Mouse (Mus musculus): ENCODE data around the gene G2e3. TPM values are rescaled to one million over a fixed set of nuclear protein-coding genes. Genes with fewer than 3 reads are reported as not detected.

The G2e3 gene
- polyA plus RNA-seq, 1 experiment from 2014 or later, result 18.1 TPM

DNA sequence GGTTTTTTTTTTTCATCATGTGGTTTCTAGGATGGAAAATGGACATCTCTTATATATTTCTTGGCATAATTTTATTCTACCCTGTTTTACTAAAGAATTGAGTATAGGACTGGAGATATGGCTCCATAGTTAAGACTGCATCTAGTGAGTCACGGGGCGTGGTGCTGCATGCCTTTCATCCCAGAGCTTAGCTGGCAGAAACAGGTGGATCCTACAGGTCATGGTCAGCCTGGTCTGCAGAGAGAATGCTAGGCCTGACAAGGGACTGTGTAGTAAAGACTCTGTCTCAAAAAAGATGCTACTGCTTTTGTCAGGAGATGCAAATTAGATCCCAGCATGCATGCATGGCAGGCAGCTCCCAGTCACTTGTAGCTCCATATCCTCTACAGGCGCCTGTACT is 20.6 kb downstream of the G2e3 start:
- Histone ChIP-seq H3K9ac (ENCODE audit: low read length) (no peak overlapping the region), H3K27ac (ENCODE audit: low read length) (no peak overlapping the region), H3K27me3 (ENCODE audit: control insufficient read depth, insufficient read depth, low read length) (no peaks in the 10 kb centered on the region), H3K4me1 (ENCODE audit: control insufficient read depth, insufficient read depth, low read length) (no peaks in the 10 kb centered on the region), H3K9me3 (replicated peaks; ENCODE audit: control insufficient read depth, low read length) (no peaks in the 10 kb centered on the region), H3K4me2 (ENCODE audit: low read depth, low read length) (no peak overlapping the region), H3K4me3 (ENCODE audit: low read length) (no peak overlapping the region), H3K36me3 (ENCODE audit: control insufficient read depth, insufficient read depth) (peaks cover 31% of the 10 kb centered on the region)
- 98% methylated on average over 3 of the region's 3 CpGs for WGBS
- ATAC-seq (replicated peaks; ENCODE audit: extremely low read depth, insufficient read depth, low FRiP score), result no peak

DNA sequence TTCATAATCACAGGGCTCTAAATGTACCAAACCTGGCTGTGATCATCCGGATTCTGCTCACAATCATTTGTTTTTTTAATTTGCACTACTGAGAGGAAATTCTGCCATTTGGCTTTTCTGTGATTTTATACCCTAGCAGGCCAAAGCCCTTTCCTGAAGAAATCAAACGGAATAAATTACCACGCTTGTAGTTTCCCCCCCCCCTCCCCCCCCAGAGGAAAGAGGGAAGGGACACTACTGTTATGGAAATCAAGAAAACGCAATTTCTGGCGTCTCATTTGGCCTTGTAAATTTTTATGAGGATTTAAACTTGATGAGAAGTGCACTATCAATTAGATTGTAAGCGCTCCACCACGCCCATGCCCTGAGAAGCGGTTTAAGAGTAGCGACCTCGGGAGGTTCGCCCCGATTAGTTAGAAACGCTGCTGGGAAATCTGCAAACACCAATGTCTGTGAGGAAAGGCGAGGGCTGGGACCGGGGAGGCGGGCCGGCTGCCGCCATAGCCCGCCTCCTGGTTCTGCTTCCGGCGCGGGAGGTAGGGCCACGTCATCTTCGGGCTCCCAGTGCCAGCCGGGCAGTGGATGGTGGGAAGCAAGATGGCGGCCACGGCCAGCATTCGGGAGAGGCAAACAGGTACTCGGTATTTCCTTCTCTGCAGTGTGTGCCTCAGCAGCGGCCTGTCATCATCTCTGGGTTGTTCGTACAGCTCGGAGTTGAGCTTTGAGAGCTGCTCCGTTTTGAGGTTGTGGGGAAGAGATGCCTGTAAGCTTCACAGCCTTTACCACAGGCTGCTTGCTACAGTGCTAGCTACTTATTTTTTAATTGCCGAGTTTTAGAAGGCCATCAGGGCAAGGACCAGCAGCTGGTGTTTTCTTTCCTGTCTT is 29.4 kb downstream of the G2e3 start, which contains the start of gene Scfd1:
Gene Scfd1, plus strand, starts transcription at position 508 of the 885 bp plus-strand sequence.
- Histone ChIP-seq H3K4me2 (ENCODE audit: low read depth, low read length) (peak within 1 kb of the TSS; percentile 87), H3K27ac (ENCODE audit: low read length) (peak within 1 kb of the TSS; percentile 91), H3K36me3 (ENCODE audit: control insufficient read depth, insufficient read depth) (peaks cover 14% of the 10 kb centered on the region), H3K9me3 (replicated peaks; ENCODE audit: control insufficient read depth, low read length) (no peaks in the 10 kb centered on the region), H3K4me1 (ENCODE audit: control insufficient read depth, insufficient read depth, low read length) (no peaks in the 10 kb centered on the region), H3K9ac (ENCODE audit: low read length) (peak within 1 kb of the TSS; percentile 95), H3K27me3 (ENCODE audit: control insufficient read depth, insufficient read depth, low read length) (no peaks in the 10 kb centered on the region), H3K4me3 (ENCODE audit: low read length) (peak within 1 kb of the TSS; percentile 97)
- peak; percentile 100 for ATAC-seq (replicated peaks; ENCODE audit: extremely low read depth, insufficient read depth, low FRiP score)
- 1% methylated on average over 34 of the region's 34 CpGs for WGBS

DNA sequence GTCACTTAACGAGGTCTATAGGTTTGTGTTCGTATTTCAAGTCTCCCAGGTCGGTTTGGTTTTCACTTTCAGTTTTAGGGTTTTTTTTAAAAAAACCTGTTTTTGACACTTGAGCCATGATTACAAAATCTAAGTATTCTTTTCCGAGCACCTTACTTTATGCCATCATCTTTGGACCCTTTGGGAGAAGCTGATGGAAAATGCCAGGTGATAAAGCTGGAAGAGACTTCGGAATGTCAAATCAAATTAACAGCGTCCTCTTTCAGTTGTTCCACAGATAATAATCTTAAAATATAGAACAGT is 30.0 kb downstream of the G2e3 start:
- Histone ChIP-seq H3K4me1 (ENCODE audit: control insufficient read depth, insufficient read depth, low read length) (no peaks in the 10 kb centered on the region), H3K27me3 (ENCODE audit: control insufficient read depth, insufficient read depth, low read length) (no peaks in the 10 kb centered on the region), H3K36me3 (ENCODE audit: control insufficient read depth, insufficient read depth) (peaks cover 14% of the 10 kb centered on the region), H3K4me3 (ENCODE audit: low read length) (peak overlapping the region; percentile 97), H3K27ac (ENCODE audit: low read length) (peak overlapping the region; percentile 91), H3K4me2 (ENCODE audit: low read depth, low read length) (peak overlapping the region; percentile 87), H3K9ac (ENCODE audit: low read length) (peak overlapping the region; percentile 95), H3K9me3 (replicated peaks; ENCODE audit: control insufficient read depth, low read length) (no peaks in the 10 kb centered on the region)
- 13% methylated on average over 6 of the region's 6 CpGs for WGBS
- ATAC-seq (replicated peaks; ENCODE audit: extremely low read depth, insufficient read depth, low FRiP score), result no peak

- H3K36me3 ChIP-seq (ENCODE audit: control insufficient read depth, insufficient read depth), result peaks cover 35% of the 10 kb centered on the region
These were observed 52.0 kb downstream of the G2e3 start for GRCm38 (mm10) chr12:51399871-51400270.

GRCm38 (mm10) chr12:51402060-51402698 is 54.3 kb downstream of the G2e3 start:
- Histone ChIP-seq H3K9ac (ENCODE audit: low read length) (no peak overlapping the region), H3K27ac (ENCODE audit: low read length) (no peak overlapping the region), H3K4me2 (ENCODE audit: low read depth, low read length) (no peak overlapping the region), H3K27me3 (ENCODE audit: control insufficient read depth, insufficient read depth, low read length) (no peaks in the 10 kb centered on the region), H3K4me3 (ENCODE audit: low read length) (no peak overlapping the region), H3K36me3 (ENCODE audit: control insufficient read depth, insufficient read depth) (peaks cover 24% of the 10 kb centered on the region), H3K9me3 (replicated peaks; ENCODE audit: control insufficient read depth, low read length) (no peaks in the 10 kb centered on the region), H3K4me1 (ENCODE audit: control insufficient read depth, insufficient read depth, low read length) (no peaks in the 10 kb centered on the region)
- 72% methylated on average over 5 of the region's 5 CpGs for WGBS
- ATAC-seq (replicated peaks; ENCODE audit: extremely low read depth, insufficient read depth, low FRiP score), result no peak

More at GRCm38 (mm10) chr12:51399871-51400270, 52.0 kb downstream of the G2e3 start:
- Histone ChIP-seq H3K4me3 (ENCODE audit: low read length) (no peak overlapping the region), H3K4me2 (ENCODE audit: low read depth, low read length) (no peak overlapping the region), H3K4me1 (ENCODE audit: control insufficient read depth, insufficient read depth, low read length) (no peaks in the 10 kb centered on the region), H3K9me3 (replicated peaks; ENCODE audit: control insufficient read depth, low read length) (no peaks in the 10 kb centered on the region), H3K27ac (ENCODE audit: low read length) (no peak overlapping the region), H3K27me3 (ENCODE audit: control insufficient read depth, insufficient read depth, low read length) (no peaks in the 10 kb centered on the region), H3K9ac (ENCODE audit: low read length) (no peak overlapping the region)
- WGBS, result 92% methylated on average over 6 of the region's 6 CpGs
- ATAC-seq (replicated peaks; ENCODE audit: extremely low read depth, insufficient read depth, low FRiP score), result no peak

- no peaks in the 10 kb centered on the region for H3K9me3 ChIP-seq (replicated peaks; ENCODE audit: control insufficient read depth, low read length)
- H3K9ac ChIP-seq (ENCODE audit: low read length), result no peak overlapping the region
- no peaks in the 10 kb centered on the region for H3K27me3 ChIP-seq (ENCODE audit: control insufficient read depth, insufficient read depth, low read length)
- H3K27ac ChIP-seq (ENCODE audit: low read length), result no peak overlapping the region
- H3K4me3 ChIP-seq (ENCODE audit: low read length), result no peak overlapping the region
- no peak overlapping the region for H3K4me2 ChIP-seq (ENCODE audit: low read depth, low read length)
- peaks cover 20% of the 10 kb centered on the region for H3K36me3 ChIP-seq (ENCODE audit: control insufficient read depth, insufficient read depth)
- WGBS, result 61% methylated on average over 4 of the region's 4 CpGs
- ATAC-seq (replicated peaks; ENCODE audit: extremely low read depth, insufficient read depth, low FRiP score), result no peak
- H3K4me1 ChIP-seq (ENCODE audit: control insufficient read depth, insufficient read depth, low read length), result no peaks in the 10 kb centered on the region
These were observed 56.2 kb downstream of the G2e3 start for GRCm38 (mm10) chr12:51403987-51404586.

DNA sequence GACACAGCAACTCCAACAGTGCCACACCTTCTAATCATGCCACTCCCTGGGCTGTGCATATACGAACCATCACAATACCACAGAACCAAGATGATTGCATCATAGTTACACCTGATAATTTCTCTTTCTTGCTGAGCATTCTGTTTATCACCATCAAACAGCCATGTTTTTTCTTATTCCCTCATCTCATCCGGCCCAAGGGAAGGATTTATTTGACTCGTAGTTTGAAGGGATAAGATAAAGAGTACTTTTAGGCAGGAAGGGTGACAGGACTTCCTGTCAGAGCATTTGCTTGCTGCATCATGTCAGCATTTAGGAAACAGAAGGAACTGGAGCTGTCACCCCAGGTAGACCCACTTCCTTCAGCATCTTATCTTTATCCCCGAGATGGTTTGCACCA is 63.5 kb downstream of the G2e3 start:
- ATAC-seq (replicated peaks; ENCODE audit: extremely low read depth, insufficient read depth, low FRiP score), result no peak

More for the DNA sequence above, 63.5 kb downstream of the G2e3 start:
- Histone ChIP-seq H3K27ac (ENCODE audit: low read length) (no peak overlapping the region), H3K4me2 (ENCODE audit: low read depth, low read length) (no peak overlapping the region), H3K36me3 (ENCODE audit: control insufficient read depth, insufficient read depth) (peaks cover 23% of the 10 kb centered on the region), H3K27me3 (ENCODE audit: control insufficient read depth, insufficient read depth, low read length) (no peaks in the 10 kb centered on the region), H3K9ac (ENCODE audit: low read length) (no peak overlapping the region), H3K4me3 (ENCODE audit: low read length) (no peak overlapping the region), H3K4me1 (ENCODE audit: control insufficient read depth, insufficient read depth, low read length) (no peaks in the 10 kb centered on the region), H3K9me3 (replicated peaks; ENCODE audit: control insufficient read depth, low read length) (no peaks in the 10 kb centered on the region)
- WGBS, result 56% methylated on average over 4 of the region's 4 CpGs
